Mouse (Mus musculus): ENCODE measurements at regions not wholly inside any gene's neighbourhood (a gene's known extent, or its start where the extent isn't known, plus 50 kb on each side); places are given as distances from the start of the nearest gene placed in this dataset.

- TF ChIP-seq CTCF (IDR thresholded peaks at IDR 0.05; ENCODE audit: low read depth) (no peak), EP300 (IDR thresholded peaks at IDR 0.05; ENCODE audit: low read depth) (no peak)
These were observed 182.8 kb upstream of the Lama2 start for GRCm38 (mm10) chr10:27802368-27802767.
